Mouse (Mus musculus): ENCODE measurements at regions not wholly inside any gene's neighbourhood (a gene's known extent, or its start where the extent isn't known, plus 50 kb on each side); places are given as distances from the start of the nearest gene placed in this dataset.

DNA sequence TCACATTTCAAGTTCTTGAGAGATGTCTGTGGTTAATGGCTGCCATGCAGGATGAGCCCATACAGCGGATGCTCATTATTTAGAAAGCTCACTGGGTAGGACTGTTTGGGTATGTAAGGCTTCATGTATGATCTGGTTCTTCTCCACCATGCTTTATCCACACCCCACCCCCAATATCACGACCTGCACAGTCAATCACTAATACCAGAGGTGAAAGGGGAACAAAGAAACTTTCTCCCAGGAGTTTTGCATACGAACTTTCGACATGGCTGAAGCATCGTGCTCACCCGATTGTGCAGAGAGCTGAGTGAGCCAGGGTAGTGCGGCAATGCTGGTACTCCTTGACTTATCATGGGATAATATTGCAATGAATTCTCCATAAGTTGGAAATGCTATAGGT is 247.3 kb upstream of the Klf3 start:
- H3K4me1 ChIP-seq (ENCODE audit: control insufficient read depth in 1 of 2, insufficient read depth in 2 of 2, low read length in 2 of 2): no peaks in the 10 kb centered on the region
- DNase-seq (ENCODE audit: low read depth, low spot score): no peak
- TF ChIP-seq TCF12 (IDR thresholded peaks at IDR 0.05; ENCODE audit: low read depth, low read length) (no peak), ZMIZ1 (IDR thresholded peaks at IDR 0.05; ENCODE audit: low read depth, low read length) (no peak), ZNF384 (IDR thresholded peaks at IDR 0.05; ENCODE audit: low read depth, low read length) (no peak), BHLHE40 (IDR thresholded peaks at IDR 0.05; ENCODE audit: borderline replicate concordance, low read depth, low read length) (no peak), MEF2A (IDR thresholded peaks at IDR 0.05; ENCODE audit: extremely low read depth, insufficient replicate concordance, low read depth, low read length, poor library complexity, severe bottlenecking) (no peak), JUND (IDR thresholded peaks at IDR 0.05; ENCODE audit: low read depth, low read length) (no peak), ELF1 (IDR thresholded peaks at IDR 0.05; ENCODE audit: low read depth, low read length) (no peak), MAX (IDR thresholded peaks at IDR 0.05; ENCODE audit: low read length) (no peak)
- no peaks in the 10 kb centered on the region for H3K27me3 ChIP-seq (ENCODE audit: control insufficient read depth in 1 of 2, insufficient read depth in 2 of 2, low read length in 2 of 2)
- no peaks in the 10 kb centered on the region for H3K9me3 ChIP-seq (replicated peaks; ENCODE audit: insufficient read depth, low read length)
- H3K36me3 ChIP-seq (ENCODE audit: control insufficient read depth in 1 of 2, insufficient read depth in 2 of 2, low read length in 2 of 2): no peaks in the 10 kb centered on the region
- H3K9ac ChIP-seq (ENCODE audit: control insufficient read depth, low read depth, low read length, poor library complexity, severe bottlenecking): no peak overlapping the region
- H3K79me2 ChIP-seq (ENCODE audit: control insufficient read depth, insufficient read depth, low read length, poor library complexity): no peaks in the 10 kb centered on the region
- H3K4me3 ChIP-seq (ENCODE audit: control insufficient read depth in 1 of 2, insufficient read depth in 1 of 2, low read depth in 2 of 2, low read length in 2 of 2): no peak overlapping the region
- no peak overlapping the region for H3K27ac ChIP-seq (ENCODE audit: control insufficient read depth, low read depth, low read length)

- H3K9ac ChIP-seq (ENCODE audit: control insufficient read depth, low read depth, low read length, poor library complexity, severe bottlenecking): no peak overlapping the region
- no peak overlapping the region for H3K27ac ChIP-seq (ENCODE audit: control insufficient read depth, low read depth, low read length)
Measured at GRCm38 (mm10) chr5:64566451-64567390, 236.5 kb upstream of the Klf3 start.

GRCm38 (mm10) chr5:64567813-64568212 is 235.4 kb upstream of the Klf3 start:
- Histone ChIP-seq H3K9me3 (replicated peaks; ENCODE audit: insufficient read depth, low read length) (no peaks in the 10 kb centered on the region), H3K27me3 (ENCODE audit: control insufficient read depth in 1 of 2, insufficient read depth in 2 of 2, low read length in 2 of 2) (no peaks in the 10 kb centered on the region), H3K4me3 (ENCODE audit: control insufficient read depth in 1 of 2, insufficient read depth in 1 of 2, low read depth in 2 of 2, low read length in 2 of 2) (no peak overlapping the region), H3K9ac (ENCODE audit: control insufficient read depth, low read depth, low read length, poor library complexity, severe bottlenecking) (no peak overlapping the region), H3K79me2 (ENCODE audit: control insufficient read depth, insufficient read depth, low read length, poor library complexity) (no peaks in the 10 kb centered on the region), H3K27ac (ENCODE audit: control insufficient read depth, low read depth, low read length) (peak overlapping the region; percentile 71), H3K4me1 (ENCODE audit: control insufficient read depth in 1 of 2, insufficient read depth in 2 of 2, low read length in 2 of 2) (peaks cover 7 to 16% of the 10 kb centered on the region in 2 experiments), H3K36me3 (ENCODE audit: control insufficient read depth in 1 of 2, insufficient read depth in 2 of 2, low read length in 2 of 2) (peaks cover 0 to 10% of the 10 kb centered on the region in 2 experiments; a peak in 2 of 4 replicates)
- DNase-seq (ENCODE audit: low read depth, low spot score): peak; percentile 88
- TF ChIP-seq RCOR1 (IDR thresholded peaks at IDR 0.05; ENCODE audit: low read depth, low read length): peak; percentile 69
- peak; percentile 91 for TF ChIP-seq EP300 (IDR thresholded peaks at IDR 0.05; ENCODE audit: low read depth in 1 of 2, low read length in 2 of 2)
- peak; percentile 84 for TF ChIP-seq TAL1 (IDR thresholded peaks at IDR 0.05; ENCODE audit: low read length)
- peak; percentile 41; the same call in 1 of the 2 replicates for TF ChIP-seq MXI1 (IDR thresholded peaks at IDR 0.05; ENCODE audit: low read depth, low read length)
- peak; percentile 90 for TF ChIP-seq TCF12 (IDR thresholded peaks at IDR 0.05; ENCODE audit: low read depth, low read length)
- TF ChIP-seq JUND (IDR thresholded peaks at IDR 0.05; ENCODE audit: low read depth, low read length): 0 out of 2 replicates have a peak, but pooled peaks have one; percentile 58
- TF ChIP-seq ETS1 (IDR thresholded peaks at IDR 0.05; ENCODE audit: low read depth, low read length): peak; percentile 93
- peak; percentile 13; the same call in 1 of the 2 replicates for TF ChIP-seq SMC3 (IDR thresholded peaks at IDR 0.05; ENCODE audit: low read depth, low read length)
- TF ChIP-seq E2F4 (IDR thresholded peaks at IDR 0.05; ENCODE audit: borderline replicate concordance, low read depth, low read length): no peak
- 0 out of 2 replicates have a peak, but pooled peaks have one; percentile 32 for TF ChIP-seq TBP (IDR thresholded peaks at IDR 0.05; ENCODE audit: low read depth, low read length)
- TF ChIP-seq CTCF (IDR thresholded peaks at IDR 0.05 in 2 of 3, conservative IDR thresholded peaks at IDR 0.05 in 1 of 3; ENCODE audit: control insufficient read depth in 1 of 3, insufficient read depth in 1 of 3, low read depth in 2 of 3, low read length in 3 of 3, poor library complexity in 1 of 3, severe bottlenecking in 1 of 3): no peak
- peak; percentile 62; the same call in 1 of the 2 replicates for TF ChIP-seq MYC (IDR thresholded peaks at IDR 0.05; ENCODE audit: low read depth, low read length)
- TF ChIP-seq POLR2A (IDR thresholded peaks at IDR 0.05; ENCODE audit: control insufficient read depth in 1 of 2, insufficient read depth in 1 of 2, low read depth in 1 of 2, low read length in 2 of 2, poor library complexity in 1 of 2): no peak
- TF ChIP-seq SIN3A (IDR thresholded peaks at IDR 0.05; ENCODE audit: low read length): peak; percentile 61; the same call in 1 of the 2 replicates
- peak; percentile 59; the same call in 1 of the 2 replicates for TF ChIP-seq BHLHE40 (IDR thresholded peaks at IDR 0.05; ENCODE audit: borderline replicate concordance, low read depth, low read length)
- TF ChIP-seq RAD21 (IDR thresholded peaks at IDR 0.05; ENCODE audit: low read depth, low read length): no peak
- TF ChIP-seq GATA1 (IDR thresholded peaks at IDR 0.05; ENCODE audit: low read depth, low read length): peak; percentile 86

More at GRCm38 (mm10) chr5:64566451-64567390, 236.5 kb upstream of the Klf3 start:
- TF ChIP-seq CHD2 (IDR thresholded peaks at IDR 0.05; ENCODE audit: low read length): no peak
- TF ChIP-seq MXI1 (IDR thresholded peaks at IDR 0.05; ENCODE audit: low read depth, low read length): no peak
- TF ChIP-seq TBP (IDR thresholded peaks at IDR 0.05; ENCODE audit: low read depth, low read length): no peak
- no peak for TF ChIP-seq NRF1 (IDR thresholded peaks at IDR 0.05; ENCODE audit: insufficient read depth, low read depth, low read length, poor library complexity, severe bottlenecking)
- no peak for TF ChIP-seq POLR2AphosphoS2 (IDR thresholded peaks at IDR 0.05; ENCODE audit: low read length)
- no peak for TF ChIP-seq USF1 (IDR thresholded peaks at IDR 0.05; ENCODE audit: low read depth, low read length)
- Histone ChIP-seq H3K4me1 (ENCODE audit: control insufficient read depth in 1 of 2, insufficient read depth in 2 of 2, low read length in 2 of 2) (peaks cover 7 to 16% of the 10 kb centered on the region in 2 experiments), H3K36me3 (ENCODE audit: control insufficient read depth in 1 of 2, insufficient read depth in 2 of 2, low read length in 2 of 2) (peaks cover 0 to 10% of the 10 kb centered on the region in 2 experiments; a peak in 2 of 4 replicates), H3K27me3 (ENCODE audit: control insufficient read depth in 1 of 2, insufficient read depth in 2 of 2, low read length in 2 of 2) (no peaks in the 10 kb centered on the region), H3K79me2 (ENCODE audit: control insufficient read depth, insufficient read depth, low read length, poor library complexity) (no peaks in the 10 kb centered on the region), H3K9me3 (replicated peaks; ENCODE audit: insufficient read depth, low read length) (no peaks in the 10 kb centered on the region), H3K4me3 (ENCODE audit: control insufficient read depth in 1 of 2, insufficient read depth in 1 of 2, low read depth in 2 of 2, low read length in 2 of 2) (no peak overlapping the region)
- peak; percentile 3 for DNase-seq (ENCODE audit: low read depth, low spot score)

All from MEL (cell line).